Mouse (Mus musculus) hindbrain, postnatal 0 days (tissue): ENCODE measurements around the gene Slc4a4. TPM values are rescaled to one million over a fixed set of nuclear protein-coding genes. Genes with fewer than 3 reads are reported as not detected.

ENCODE experiments used
- ATAC-seq: fragments of 200-750 bp; cut with Nextera tagmentation; 2 replicates; pipeline ENCODE4 v1.8.0; 2017; ENCODE audit warnings: mild to moderate bottlenecking, moderate TSS enrichment, moderate library complexity
- DNase-seq: peaks from one replicate; pipeline ENCODE4 v3.0.0-alpha.2; 2015; ENCODE audit warnings: low spot score
- H3K27ac ChIP-seq: fragments of 300-500 bp; sonication (generic); 2 replicates; pipeline ENCODE4 v1.5.1; 2014; ENCODE audit warnings: mild to moderate bottlenecking
- H3K27me3 ChIP-seq: fragments of 300-500 bp; sonication (generic); 2 replicates; pipeline ENCODE4 v1.6.1; 2014; ENCODE audit warnings: low read length, mixed read lengths; ENCODE audit not compliant: insufficient read depth
- H3K36me3 ChIP-seq: fragments of 300-500 bp; sonication (generic); 2 replicates; pipeline ENCODE4 v1.6.1; 2014; ENCODE audit warnings: low read length, mixed read lengths; ENCODE audit not compliant: insufficient read depth
- H3K4me1 ChIP-seq: fragments of 300-500 bp; sonication (generic); 2 replicates; pipeline ENCODE4 v1.6.1; 2014; ENCODE audit warnings: antibody characterized with exemption, low read length, mixed read lengths; ENCODE audit not compliant: insufficient read depth
- H3K4me2 ChIP-seq: fragments of 300-500 bp; sonication (generic); 2 replicates; pipeline ENCODE4 v1.6.1; 2014; ENCODE audit warnings: low read depth, mild to moderate bottlenecking, low read length, moderate library complexity, mixed read lengths
- H3K4me3 ChIP-seq: fragments of 300-500 bp; sonication (generic); 2 replicates; pipeline ENCODE4 v1.5.1; 2014; ENCODE audit warnings: low read length
- H3K9ac ChIP-seq: fragments of 300-500 bp; sonication (generic); replicated peaks from 2 replicates; pipeline ENCODE4 v1.6.1; 2014; ENCODE audit warnings: mild to moderate bottlenecking, low read length, moderate library complexity, mixed read lengths
- H3K9me3 ChIP-seq: fragments of 300-500 bp; sonication (generic); 2 replicates; pipeline ENCODE4 v1.6.1; 2016; ENCODE audit warnings: low read length, mixed read lengths
- CTCF ChIP-seq: IDR thresholded peaks from 2 replicates; pipeline ENCODE4 v1.5.1; 2016; ENCODE audit warnings: antibody characterized with exemption, control low read depth, low read depth
- WGBS: fragments of 180-500 bp; shearing (Covaris S2); extraction: QIAGEN DNeasy Blood & Tissue Kit; methylation state at CpG from one replicate; pipeline ENCODE4 v1.1.7; 2014; 5-methylcytosine and 5-hydroxymethylcytosine counted together
- polyA plus RNA-seq: library from polyadenylated mRNA; unstranded; fragments of >200 nt; fragmentation: Nextera tagmentation; extraction: Ambion mirVana; gene quantifications from 2 replicates; pipeline ENCODE4 v1.2.1, GENCODE M21; 2015
- total RNA-seq: library from RNA; depleted of rRNA; stranded (reverse); fragments of >200 nt; gene quantifications from 2 replicates; pipeline ENCODE4 v1.2.3, GENCODE M21; 2014

Slc4a4 gene
- total and polyA plus RNA-seq, 2 experiments from 2014 or later, result 31.1 to 68.8 TPM

- no peaks in the 10 kb centered on the region for H3K9me3 ChIP-seq
- no peaks in the 10 kb centered on the region for H3K27me3 ChIP-seq
- ATAC-seq (no peak), DNase-seq (no peak)
- no peak overlapping the region for H3K27ac ChIP-seq
- WGBS, result 82% methylated on average over 1 of the region's 1 CpGs
- H3K4me2 ChIP-seq, result no peak overlapping the region
- no peak for TF ChIP-seq CTCF
- no peaks in the 10 kb centered on the region for H3K36me3 ChIP-seq
- H3K9ac ChIP-seq, result no peak overlapping the region
- H3K4me1 ChIP-seq, result no peaks in the 10 kb centered on the region
- no peak overlapping the region for H3K4me3 ChIP-seq
Measured at GRCm38 (mm10) chr5:88938208-88938607, 51.6 kb downstream of the Slc4a4 start.

DNA sequence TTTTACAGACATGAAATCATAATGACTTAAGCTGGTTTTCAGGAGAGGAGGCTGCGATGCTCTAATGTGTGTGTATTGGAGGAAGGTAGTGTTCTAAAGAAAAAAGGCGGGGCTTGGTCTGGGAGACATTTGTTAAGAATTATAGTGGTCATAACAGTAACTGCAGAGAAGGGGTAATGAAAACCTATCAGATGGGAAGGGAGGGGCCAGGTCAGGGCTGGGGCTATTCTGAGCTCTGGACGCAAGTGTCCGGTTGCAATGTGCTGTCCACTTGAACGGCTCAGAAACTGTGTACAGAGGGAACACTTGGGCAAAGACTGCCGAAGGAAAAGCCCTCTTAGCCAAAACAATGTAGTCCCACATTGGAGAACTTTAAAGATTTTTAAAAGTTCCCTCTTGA is 52.5 kb downstream of the Slc4a4 start:
- DNase-seq (no peak), ATAC-seq (no peak)
- WGBS, result 93% methylated on average over 6 of the region's 6 CpGs
- Histone ChIP-seq H3K27ac (no peak overlapping the region), H3K9me3 (no peaks in the 10 kb centered on the region), H3K4me3 (no peak overlapping the region), H3K27me3 (no peaks in the 10 kb centered on the region), H3K4me2 (no peak overlapping the region), H3K9ac (no peak overlapping the region), H3K36me3 (no peaks in the 10 kb centered on the region), H3K4me1 (no peaks in the 10 kb centered on the region)
- no peak for TF ChIP-seq CTCF

GRCm38 (mm10) chr5:88939782-88940181 is 53.2 kb downstream of the Slc4a4 start:
- Histone ChIP-seq H3K4me1 (no peaks in the 10 kb centered on the region), H3K9me3 (no peaks in the 10 kb centered on the region), H3K4me3 (no peak overlapping the region), H3K36me3 (no peaks in the 10 kb centered on the region), H3K9ac (no peak overlapping the region), H3K27me3 (no peaks in the 10 kb centered on the region), H3K4me2 (no peak overlapping the region), H3K27ac (no peak overlapping the region)
- ATAC-seq, result no peak
- no peak for TF ChIP-seq CTCF
- 79% methylated on average over 2 of the region's 2 CpGs for WGBS
- no peak for DNase-seq

- ATAC-seq (no peak), DNase-seq (no peak)
- no peak for TF ChIP-seq CTCF
- Histone ChIP-seq H3K9ac (no peak overlapping the region), H3K9me3 (no peaks in the 10 kb centered on the region), H3K4me3 (no peak overlapping the region), H3K36me3 (no peaks in the 10 kb centered on the region), H3K4me2 (no peak overlapping the region), H3K4me1 (no peaks in the 10 kb centered on the region), H3K27ac (no peak overlapping the region), H3K27me3 (no peaks in the 10 kb centered on the region)
- 77% methylated on average over 7 of the region's 7 CpGs for WGBS
Measured at GRCm38 (mm10) chr5:88941905-88942304, 55.3 kb downstream of the Slc4a4 start.

DNA sequence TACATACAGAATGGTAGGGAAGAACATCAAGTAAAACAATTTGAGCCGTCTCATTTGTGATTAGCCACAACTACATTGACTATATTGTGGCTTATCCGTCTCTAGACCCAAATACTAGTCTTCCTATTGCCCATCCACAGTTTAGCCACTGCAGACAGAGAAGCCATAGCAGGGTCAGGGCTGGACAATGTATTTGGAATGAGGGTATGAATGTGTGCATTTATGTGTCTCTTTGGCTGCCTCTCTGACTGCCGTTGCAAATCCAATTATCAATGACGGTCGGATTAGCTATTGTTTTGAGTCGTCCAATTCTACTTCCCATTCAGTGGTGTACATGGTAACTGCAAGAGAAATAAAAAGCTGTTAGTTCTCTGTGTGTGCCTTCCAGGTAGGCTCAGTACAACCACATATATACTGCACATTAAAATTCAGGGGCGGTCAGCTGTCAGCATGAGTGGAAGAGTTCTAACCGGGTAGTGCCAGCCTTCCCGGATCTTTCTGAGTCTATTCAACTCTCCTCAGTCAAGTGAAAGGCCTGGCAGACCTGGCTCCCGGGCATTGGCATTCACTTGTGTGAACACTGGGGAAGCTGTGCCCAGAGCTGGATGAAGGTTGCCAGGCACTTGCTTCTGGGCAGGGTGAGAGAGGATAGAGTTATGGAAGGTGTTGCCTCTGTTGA is 59.2 kb downstream of the Slc4a4 start:
- no peak overlapping the region for H3K9ac ChIP-seq
- no peak overlapping the region for H3K4me2 ChIP-seq
- no peaks in the 10 kb centered on the region for H3K4me1 ChIP-seq
- TF ChIP-seq CTCF, result no peak
- 33% methylated on average over 10 of the region's 10 CpGs for WGBS
- no peak overlapping the region for H3K4me3 ChIP-seq
- H3K27me3 ChIP-seq, result no peaks in the 10 kb centered on the region
- H3K9me3 ChIP-seq, result no peaks in the 10 kb centered on the region
- H3K36me3 ChIP-seq, result no peaks in the 10 kb centered on the region
- DNase-seq (peak; percentile 78), ATAC-seq (peak; percentile 95)
- H3K27ac ChIP-seq, result peak overlapping the region; percentile 11

DNA sequence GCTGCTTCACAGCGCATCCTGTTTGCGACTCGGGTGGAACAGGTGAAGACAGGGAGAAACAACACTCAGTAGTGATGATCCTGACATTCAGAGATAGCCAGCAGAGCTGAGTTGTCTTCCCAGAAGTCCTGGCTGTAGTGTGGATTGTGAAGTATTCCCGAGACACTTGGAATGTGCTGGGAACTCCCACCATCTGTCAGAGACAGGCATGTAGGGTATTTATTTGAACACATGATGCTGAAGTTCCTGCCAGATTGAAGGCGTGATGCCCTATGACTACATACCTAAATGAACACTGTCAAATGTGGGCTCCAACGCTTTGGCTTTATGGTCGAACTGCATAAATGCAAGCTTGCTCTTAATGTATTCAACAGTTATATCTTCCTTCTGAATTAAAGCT is 63.7 kb downstream of the Slc4a4 start:
- Histone ChIP-seq H3K27me3 (no peaks in the 10 kb centered on the region), H3K9me3 (no peaks in the 10 kb centered on the region), H3K4me3 (no peak overlapping the region), H3K4me2 (no peak overlapping the region), H3K27ac (no peak overlapping the region), H3K9ac (no peak overlapping the region), H3K36me3 (no peaks in the 10 kb centered on the region), H3K4me1 (no peaks in the 10 kb centered on the region)
- TF ChIP-seq CTCF, result no peak
- 92% methylated on average over 7 of the region's 7 CpGs for WGBS
- DNase-seq, result no peak
- ATAC-seq, result no peak

GRCm38 (mm10) chr5:88952757-88953577 is 66.3 kb downstream of the Slc4a4 start:
- DNase-seq (no peak), ATAC-seq (no peak)
- 81% methylated on average over 17 of the region's 17 CpGs for WGBS
- Histone ChIP-seq H3K36me3 (no peaks in the 10 kb centered on the region), H3K9me3 (no peaks in the 10 kb centered on the region), H3K4me2 (no peak overlapping the region), H3K27ac (no peak overlapping the region), H3K9ac (no peak overlapping the region), H3K4me1 (no peaks in the 10 kb centered on the region), H3K4me3 (no peak overlapping the region), H3K27me3 (no peaks in the 10 kb centered on the region)
- no peak for TF ChIP-seq CTCF
